Mouse (Mus musculus): ENCODE results near the gene Smim13. TPM values are rescaled to one million over a fixed set of nuclear protein-coding genes. Genes with fewer than 3 reads are reported as not detected.
A peak's percentile ranks its signal among the peaks of the same experiment; 100 is the strongest.

Gene Smim13
- polyA plus RNA-seq, 1 experiment from 2014 or later: 19.4 TPM

- DNase-seq (ENCODE audit: low spot score) (no peak), ATAC-seq (ENCODE audit: insufficient read depth, low FRiP score, low TSS enrichment) (no peak)
- no peak overlapping the region for H3K4me3 ChIP-seq (ENCODE audit: low read depth, low read length)
- H3K9ac ChIP-seq (ENCODE audit: low read length): no peak overlapping the region
- no peaks in the 10 kb centered on the region for H3K4me1 ChIP-seq (ENCODE audit: control insufficient read depth, insufficient read depth, low read length)
- no peaks in the 10 kb centered on the region for H3K27me3 ChIP-seq (ENCODE audit: control insufficient read depth, insufficient read depth, low read length)
- no peak overlapping the region for H3K4me2 ChIP-seq (ENCODE audit: low read depth)
- H3K27ac ChIP-seq (ENCODE audit: low read depth, low read length): no peak overlapping the region
- H3K36me3 ChIP-seq (ENCODE audit: control insufficient read depth, insufficient read depth, low read length): no peaks in the 10 kb centered on the region
- H3K9me3 ChIP-seq (ENCODE audit: control insufficient read depth, low read length): no peaks in the 10 kb centered on the region
- WGBS: 65% methylated on average over 4 of the region's 4 CpGs
Measured at GRCm38 (mm10) chr13:41285448-41285847, 35.8 kb downstream of the Smim13 start.

GRCm38 (mm10) chr13:41286285-41286684, 36.6 kb downstream of the Smim13 start:
- no peak overlapping the region for H3K9ac ChIP-seq (ENCODE audit: low read length)
- no peak overlapping the region for H3K27ac ChIP-seq (ENCODE audit: low read depth, low read length)
- no peaks in the 10 kb centered on the region for H3K9me3 ChIP-seq (ENCODE audit: control insufficient read depth, low read length)
- H3K36me3 ChIP-seq (ENCODE audit: control insufficient read depth, insufficient read depth, low read length): no peaks in the 10 kb centered on the region
- H3K4me1 ChIP-seq (ENCODE audit: control insufficient read depth, insufficient read depth, low read length): no peaks in the 10 kb centered on the region
- WGBS: 77% methylated on average over 3 of the region's 3 CpGs
- ATAC-seq (ENCODE audit: insufficient read depth, low FRiP score, low TSS enrichment) (no peak), DNase-seq (ENCODE audit: low spot score) (no peak)
- H3K27me3 ChIP-seq (ENCODE audit: control insufficient read depth, insufficient read depth, low read length): no peaks in the 10 kb centered on the region
- H3K4me2 ChIP-seq (ENCODE audit: low read depth): no peak overlapping the region
- no peak overlapping the region for H3K4me3 ChIP-seq (ENCODE audit: low read depth, low read length)

GRCm38 (mm10) chr13:41291466-41291974, 41.9 kb downstream of the Smim13 start:
- Histone ChIP-seq H3K9me3 (ENCODE audit: control insufficient read depth, low read length) (no peaks in the 10 kb centered on the region), H3K27ac (ENCODE audit: low read depth, low read length) (no peak overlapping the region), H3K27me3 (ENCODE audit: control insufficient read depth, insufficient read depth, low read length) (no peaks in the 10 kb centered on the region), H3K36me3 (ENCODE audit: control insufficient read depth, insufficient read depth, low read length) (no peaks in the 10 kb centered on the region), H3K4me1 (ENCODE audit: control insufficient read depth, insufficient read depth, low read length) (peaks cover 10% of the 10 kb centered on the region; the same call in 1 of the 2 replicates), H3K4me2 (ENCODE audit: low read depth) (no peak overlapping the region), H3K4me3 (ENCODE audit: low read depth, low read length) (no peak overlapping the region), H3K9ac (ENCODE audit: low read length) (no peak overlapping the region)
- DNase-seq (ENCODE audit: low spot score): no peak
- 88% methylated on average over 4 of the region's 4 CpGs for WGBS
- no peak for ATAC-seq (ENCODE audit: insufficient read depth, low FRiP score, low TSS enrichment)

GRCm38 (mm10) chr13:41293595-41293994, 44.0 kb downstream of the Smim13 start:
- DNase-seq (ENCODE audit: low spot score) (peak; percentile 35), ATAC-seq (ENCODE audit: insufficient read depth, low FRiP score, low TSS enrichment) (peak; percentile 75)
- H3K4me1 ChIP-seq (ENCODE audit: control insufficient read depth, insufficient read depth, low read length): peaks cover 12% of the 10 kb centered on the region; the same call in 1 of the 2 replicates
- H3K9me3 ChIP-seq (ENCODE audit: control insufficient read depth, low read length): no peaks in the 10 kb centered on the region
- no peak overlapping the region for H3K9ac ChIP-seq (ENCODE audit: low read length)
- H3K4me2 ChIP-seq (ENCODE audit: low read depth): no peak overlapping the region
- no peaks in the 10 kb centered on the region for H3K36me3 ChIP-seq (ENCODE audit: control insufficient read depth, insufficient read depth, low read length)
- 18% methylated on average over 5 of the region's 5 CpGs for WGBS
- H3K27ac ChIP-seq (ENCODE audit: low read depth, low read length): no peak overlapping the region
- H3K27me3 ChIP-seq (ENCODE audit: control insufficient read depth, insufficient read depth, low read length): no peaks in the 10 kb centered on the region
- no peak overlapping the region for H3K4me3 ChIP-seq (ENCODE audit: low read depth, low read length)

GRCm38 (mm10) chr13:41295886-41296285, 46.2 kb downstream of the Smim13 start:
- no peak for ATAC-seq (ENCODE audit: insufficient read depth, low FRiP score, low TSS enrichment)
- Histone ChIP-seq H3K4me2 (ENCODE audit: low read depth) (no peak overlapping the region), H3K27me3 (ENCODE audit: control insufficient read depth, insufficient read depth, low read length) (no peaks in the 10 kb centered on the region), H3K9ac (ENCODE audit: low read length) (no peak overlapping the region), H3K9me3 (ENCODE audit: control insufficient read depth, low read length) (no peaks in the 10 kb centered on the region), H3K36me3 (ENCODE audit: control insufficient read depth, insufficient read depth, low read length) (no peaks in the 10 kb centered on the region), H3K4me1 (ENCODE audit: control insufficient read depth, insufficient read depth, low read length) (peaks cover 16% of the 10 kb centered on the region; the same call in 1 of the 2 replicates), H3K4me3 (ENCODE audit: low read depth, low read length) (no peak overlapping the region), H3K27ac (ENCODE audit: low read depth, low read length) (no peak overlapping the region)
- no peak for DNase-seq (ENCODE audit: low spot score)
- 66% methylated on average over 6 of the region's 6 CpGs for WGBS

GRCm38 (mm10) chr13:41296396-41296795, 46.8 kb downstream of the Smim13 start:
- no peak overlapping the region for H3K4me3 ChIP-seq (ENCODE audit: low read depth, low read length)
- peaks cover 16% of the 10 kb centered on the region; the same call in 1 of the 2 replicates for H3K4me1 ChIP-seq (ENCODE audit: control insufficient read depth, insufficient read depth, low read length)
- no peak overlapping the region for H3K27ac ChIP-seq (ENCODE audit: low read depth, low read length)
- H3K36me3 ChIP-seq (ENCODE audit: control insufficient read depth, insufficient read depth, low read length): no peaks in the 10 kb centered on the region
- H3K27me3 ChIP-seq (ENCODE audit: control insufficient read depth, insufficient read depth, low read length): no peaks in the 10 kb centered on the region
- no peaks in the 10 kb centered on the region for H3K9me3 ChIP-seq (ENCODE audit: control insufficient read depth, low read length)
- ATAC-seq (ENCODE audit: insufficient read depth, low FRiP score, low TSS enrichment): peak; percentile 63; the same call in 1 of the 2 replicates
- no peak overlapping the region for H3K4me2 ChIP-seq (ENCODE audit: low read depth)
- peak; percentile 51 for DNase-seq (ENCODE audit: low spot score)
- H3K9ac ChIP-seq (ENCODE audit: low read length): no peak overlapping the region
- WGBS: 40% methylated on average over 10 of the region's 10 CpGs

- Histone ChIP-seq H3K36me3 (ENCODE audit: control insufficient read depth, insufficient read depth, low read length) (no peaks in the 10 kb centered on the region), H3K27me3 (ENCODE audit: control insufficient read depth, insufficient read depth, low read length) (no peaks in the 10 kb centered on the region), H3K4me1 (ENCODE audit: control insufficient read depth, insufficient read depth, low read length) (peaks cover 13% of the 10 kb centered on the region; the same call in 1 of the 2 replicates), H3K9me3 (ENCODE audit: control insufficient read depth, low read length) (no peaks in the 10 kb centered on the region), H3K4me2 (ENCODE audit: low read depth) (no peak overlapping the region), H3K27ac (ENCODE audit: low read depth, low read length) (no peak overlapping the region), H3K4me3 (ENCODE audit: low read depth, low read length) (no peak overlapping the region), H3K9ac (ENCODE audit: low read length) (no peak overlapping the region)
- no peak for ATAC-seq (ENCODE audit: insufficient read depth, low FRiP score, low TSS enrichment)
- WGBS: 54% methylated on average over 2 of the region's 2 CpGs
- no peak for DNase-seq (ENCODE audit: low spot score)
Measured at GRCm38 (mm10) chr13:41298533-41298932, 48.9 kb downstream of the Smim13 start.

- Histone ChIP-seq H3K9ac (ENCODE audit: low read length) (no peak overlapping the region), H3K27me3 (ENCODE audit: control insufficient read depth, insufficient read depth, low read length) (no peaks in the 10 kb centered on the region), H3K4me1 (ENCODE audit: control insufficient read depth, insufficient read depth, low read length) (peaks cover 12% of the 10 kb centered on the region; the same call in 1 of the 2 replicates), H3K4me2 (ENCODE audit: low read depth) (no peak overlapping the region), H3K36me3 (ENCODE audit: control insufficient read depth, insufficient read depth, low read length) (no peaks in the 10 kb centered on the region), H3K9me3 (ENCODE audit: control insufficient read depth, low read length) (no peaks in the 10 kb centered on the region), H3K4me3 (ENCODE audit: low read depth, low read length) (no peak overlapping the region), H3K27ac (ENCODE audit: low read depth, low read length) (no peak overlapping the region)
- peak; percentile 39 for DNase-seq (ENCODE audit: low spot score)
- 19% methylated on average over 5 of the region's 5 CpGs for WGBS
- peak; percentile 42; the same call in 1 of the 2 replicates for ATAC-seq (ENCODE audit: insufficient read depth, low FRiP score, low TSS enrichment)
Measured at GRCm38 (mm10) chr13:41298996-41299395, 49.4 kb downstream of the Smim13 start.

GRCm38 (mm10) chr13:41300037-41300436, 50.4 kb downstream of the Smim13 start:
- no peaks in the 10 kb centered on the region for H3K36me3 ChIP-seq (ENCODE audit: control insufficient read depth, insufficient read depth, low read length)
- DNase-seq (ENCODE audit: low spot score) (no peak), ATAC-seq (ENCODE audit: insufficient read depth, low FRiP score, low TSS enrichment) (no peak)
- H3K27ac ChIP-seq (ENCODE audit: low read depth, low read length): no peak overlapping the region
- H3K9me3 ChIP-seq (ENCODE audit: control insufficient read depth, low read length): no peaks in the 10 kb centered on the region
- H3K27me3 ChIP-seq (ENCODE audit: control insufficient read depth, insufficient read depth, low read length): no peaks in the 10 kb centered on the region
- 53% methylated on average over 4 of the region's 4 CpGs for WGBS
- no peak overlapping the region for H3K4me3 ChIP-seq (ENCODE audit: low read depth, low read length)
- H3K4me2 ChIP-seq (ENCODE audit: low read depth): no peak overlapping the region
- H3K4me1 ChIP-seq (ENCODE audit: control insufficient read depth, insufficient read depth, low read length): peaks cover 9% of the 10 kb centered on the region; the same call in 1 of the 2 replicates
- no peak overlapping the region for H3K9ac ChIP-seq (ENCODE audit: low read length)
